Mouse (Mus musculus): ENCODE measurements around the gene F5.
A peak's percentile ranks its signal among the peaks of the same experiment; 100 is the strongest.

Gene F5

DNA sequence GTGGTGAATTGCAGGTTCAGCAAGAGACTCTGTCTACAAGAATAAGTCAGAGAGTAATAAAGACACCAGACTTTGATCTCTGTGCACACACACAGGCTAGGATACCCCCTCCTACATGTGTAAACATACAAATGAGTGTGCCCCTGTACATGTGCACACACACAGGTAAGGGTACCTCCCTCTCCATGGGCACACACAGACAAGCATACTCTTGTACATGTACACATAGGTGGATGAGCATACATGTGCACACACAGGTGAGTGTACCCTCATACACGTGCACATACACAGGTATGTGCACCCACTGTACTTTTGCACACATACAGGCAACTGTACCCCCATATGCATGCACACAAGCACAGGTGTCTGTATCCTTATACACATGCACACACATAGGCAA lies 81.8 kb downstream of the F5 start:
- DNase-seq (ENCODE audit: low spot score in 2 of 2) = no peak

DNA sequence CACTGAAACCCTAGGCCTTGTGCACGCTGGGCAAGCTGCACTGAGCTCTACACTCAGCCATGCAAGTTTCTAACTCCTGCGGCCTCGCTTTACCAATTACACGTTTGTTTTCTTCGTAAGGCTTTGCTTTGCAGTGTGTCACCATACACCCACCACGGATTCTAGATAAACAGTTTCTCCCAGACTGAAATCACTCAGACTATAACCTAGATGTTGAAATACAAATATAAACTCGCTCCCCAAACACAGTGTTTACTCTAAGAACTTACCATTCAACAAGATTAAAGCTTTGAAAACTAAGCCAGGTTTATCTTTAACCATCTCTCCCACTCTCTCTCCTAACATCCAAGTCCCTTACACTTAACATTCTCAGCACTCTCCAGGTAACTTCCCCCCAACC lies 83.4 kb downstream of the F5 start:
- DNase-seq (ENCODE audit: low spot score in 2 of 2) = no peak

DNA sequence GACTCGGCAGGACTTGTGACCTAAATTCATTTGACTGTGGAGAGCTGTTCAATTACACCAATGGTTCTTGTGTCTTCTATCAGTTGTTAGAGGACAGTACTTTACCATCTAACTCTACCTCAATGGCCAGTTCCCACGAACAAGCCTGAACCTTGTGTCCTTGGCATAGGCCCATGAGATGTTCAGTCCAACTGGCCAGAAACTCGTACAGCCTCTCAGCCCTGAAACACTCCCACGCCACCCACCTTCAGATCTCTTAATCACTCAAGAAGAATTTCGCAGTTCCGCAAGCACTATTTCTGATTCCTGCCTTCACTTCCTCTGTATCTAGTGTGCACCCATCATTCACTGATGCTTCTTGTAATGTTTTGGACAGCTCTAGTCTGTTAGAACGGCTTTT lies 84.4 kb downstream of the F5 start:
- DNase-seq (ENCODE audit: low spot score in 2 of 2) = peak in 1 of 2 experiments; percentile 58

DNA sequence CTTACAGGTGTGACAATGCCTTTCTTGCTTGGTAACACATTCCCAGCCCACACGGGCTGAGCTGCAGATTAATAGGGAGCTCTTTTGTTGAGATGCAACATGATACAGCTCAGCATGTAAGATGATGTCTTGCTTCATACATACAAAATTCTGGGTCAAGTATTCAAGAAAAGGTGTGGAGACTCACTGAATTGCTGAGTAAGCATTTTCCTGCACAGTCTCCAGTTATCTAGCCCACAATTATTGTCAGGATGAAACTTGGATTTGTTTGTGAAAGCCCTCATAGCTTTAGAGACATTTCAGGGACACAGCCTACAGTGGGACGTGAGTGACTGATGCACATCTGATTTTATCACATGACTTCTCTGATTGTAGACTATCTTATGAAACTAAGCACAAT lies 89.9 kb downstream of the F5 start:
- no peak for DNase-seq (ENCODE audit: low spot score in 2 of 2)

DNA sequence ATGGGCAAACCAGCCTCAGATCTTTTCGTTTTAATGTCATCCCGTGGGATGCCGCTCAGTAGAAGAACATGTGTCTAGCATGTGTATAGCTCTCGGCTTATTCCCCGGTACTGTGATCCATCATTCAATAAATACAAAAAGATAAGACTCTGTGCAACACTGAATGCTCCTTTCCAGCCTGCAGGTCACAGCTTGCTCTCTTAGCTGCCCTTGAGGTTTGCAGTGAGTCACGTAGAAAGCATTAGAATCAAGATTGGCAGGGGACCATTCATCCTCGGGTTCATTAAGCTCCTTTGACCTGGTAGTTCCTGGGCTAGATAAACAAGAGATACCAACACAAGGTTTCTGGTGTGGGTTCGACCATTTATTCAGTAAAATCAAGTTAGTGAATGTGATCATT lies 91.2 kb downstream of the F5 start:
- peak in 1 of 2 experiments; percentile 34 for DNase-seq (ENCODE audit: low spot score in 2 of 2)

DNA sequence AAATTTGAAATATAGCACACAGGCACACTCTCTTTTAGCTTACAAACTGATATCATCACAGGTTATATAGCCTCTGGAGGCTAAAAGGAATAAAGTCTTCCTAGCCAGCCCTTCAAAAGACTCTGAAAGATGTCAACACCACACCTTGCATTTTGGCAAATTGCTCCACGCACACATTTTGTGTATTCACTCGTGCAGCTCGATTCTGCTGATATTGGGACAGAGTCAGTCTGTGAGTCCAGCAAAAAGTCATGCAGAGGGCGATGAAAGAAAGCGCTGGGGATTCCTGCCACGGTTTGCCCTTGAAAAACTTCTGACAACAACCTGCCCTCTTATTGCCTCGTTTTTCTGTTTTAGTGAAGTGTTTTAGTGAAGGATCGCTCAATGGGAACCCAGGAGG lies 95.8 kb downstream of the F5 start:
- DNase-seq (ENCODE audit: low spot score in 2 of 2) = no peak

DNA sequence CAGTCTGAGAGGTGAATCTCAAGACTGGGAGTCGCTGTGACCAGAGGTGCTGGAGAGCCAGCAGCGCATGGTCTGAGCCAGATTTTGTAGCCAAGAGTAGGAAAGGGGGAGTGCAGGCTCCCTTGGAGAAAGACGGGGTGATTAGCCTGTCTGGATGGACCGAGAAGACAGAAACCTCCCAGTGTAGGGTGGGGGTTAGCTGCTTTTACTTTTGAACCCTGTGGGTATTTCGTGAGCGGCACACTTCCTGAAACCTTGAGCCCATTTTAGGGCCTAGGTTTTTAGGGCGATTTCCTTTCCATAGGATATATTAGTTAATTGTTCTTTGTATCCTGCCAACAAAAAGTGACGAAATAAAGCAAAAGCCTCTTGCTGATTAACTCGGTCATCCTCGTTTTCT lies 96.3 kb downstream of the F5 start:
- peak in 1 of 2 experiments; percentile 27 for DNase-seq (ENCODE audit: low spot score in 2 of 2)

DNA sequence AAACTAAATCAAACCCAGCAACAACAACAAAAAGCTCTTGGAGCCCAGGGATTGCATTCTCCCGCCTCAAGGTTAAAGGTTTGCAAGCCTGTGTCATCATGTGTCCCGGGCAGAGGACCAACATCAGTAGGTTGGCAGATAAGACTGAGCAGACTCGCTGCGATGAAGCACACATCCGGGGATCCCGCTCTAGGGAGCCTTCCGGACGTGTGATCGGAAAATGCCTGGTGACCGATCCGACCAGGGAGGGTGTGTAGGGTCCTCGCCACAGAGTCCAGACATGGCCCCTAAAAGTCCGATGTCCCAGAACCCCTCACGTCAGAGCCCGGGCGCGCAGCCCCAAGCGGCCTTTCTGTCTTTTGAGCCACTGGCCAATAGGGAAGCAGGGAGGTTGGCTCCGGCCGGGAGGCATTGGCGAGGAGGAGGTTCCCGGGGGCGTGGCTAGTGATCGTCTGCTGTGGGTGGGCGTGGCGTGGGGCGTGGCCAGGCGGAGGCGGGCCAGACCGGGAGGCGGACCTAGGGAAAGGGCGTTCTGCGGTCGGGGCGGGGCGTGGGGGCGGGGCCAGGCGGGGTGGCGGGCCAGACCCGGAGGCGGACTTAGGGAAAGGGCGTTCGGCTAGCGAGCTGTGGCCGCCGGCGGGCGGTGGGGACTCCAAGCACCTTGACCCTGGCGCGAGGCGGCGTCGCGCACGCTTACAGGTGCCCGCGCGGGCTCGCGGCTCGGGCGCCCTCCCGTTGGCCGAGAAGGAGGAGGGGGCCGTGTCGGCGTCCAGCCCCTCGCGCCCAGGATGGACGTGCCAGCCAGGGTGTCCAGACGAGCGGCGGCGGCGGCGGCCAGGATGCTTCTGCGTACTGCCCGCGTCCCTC lies 97.1 kb downstream of the F5 start, which contains the start of gene Slc19a2:
Slc19a2 (plus strand) TSS at position 582 of the 867 bp plus-strand sequence.
- DNase-seq (ENCODE audit: low spot score in 2 of 2) = peak; percentile 94 to 98

DNA sequence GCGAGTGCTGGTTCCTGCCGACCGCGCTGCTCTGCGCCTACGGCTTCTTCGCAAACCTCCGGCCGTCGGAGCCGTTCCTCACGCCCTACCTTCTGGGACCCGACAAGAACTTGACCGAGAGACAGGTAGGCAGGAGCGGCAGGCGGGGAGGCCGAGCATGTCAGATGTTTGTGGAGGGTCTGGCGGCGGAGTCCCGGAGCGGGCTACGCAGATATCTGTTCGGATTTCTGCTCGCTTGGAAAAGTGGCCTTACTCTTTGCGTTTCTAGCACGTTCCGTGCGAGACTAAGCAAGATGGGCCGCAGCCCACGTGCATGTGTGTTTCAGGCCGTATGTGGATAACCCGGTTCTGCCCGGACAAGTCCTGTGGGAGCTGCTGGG lies 97.7 kb downstream of the F5 start:
- DNase-seq (ENCODE audit: low spot score in 2 of 2) = no peak

DNA sequence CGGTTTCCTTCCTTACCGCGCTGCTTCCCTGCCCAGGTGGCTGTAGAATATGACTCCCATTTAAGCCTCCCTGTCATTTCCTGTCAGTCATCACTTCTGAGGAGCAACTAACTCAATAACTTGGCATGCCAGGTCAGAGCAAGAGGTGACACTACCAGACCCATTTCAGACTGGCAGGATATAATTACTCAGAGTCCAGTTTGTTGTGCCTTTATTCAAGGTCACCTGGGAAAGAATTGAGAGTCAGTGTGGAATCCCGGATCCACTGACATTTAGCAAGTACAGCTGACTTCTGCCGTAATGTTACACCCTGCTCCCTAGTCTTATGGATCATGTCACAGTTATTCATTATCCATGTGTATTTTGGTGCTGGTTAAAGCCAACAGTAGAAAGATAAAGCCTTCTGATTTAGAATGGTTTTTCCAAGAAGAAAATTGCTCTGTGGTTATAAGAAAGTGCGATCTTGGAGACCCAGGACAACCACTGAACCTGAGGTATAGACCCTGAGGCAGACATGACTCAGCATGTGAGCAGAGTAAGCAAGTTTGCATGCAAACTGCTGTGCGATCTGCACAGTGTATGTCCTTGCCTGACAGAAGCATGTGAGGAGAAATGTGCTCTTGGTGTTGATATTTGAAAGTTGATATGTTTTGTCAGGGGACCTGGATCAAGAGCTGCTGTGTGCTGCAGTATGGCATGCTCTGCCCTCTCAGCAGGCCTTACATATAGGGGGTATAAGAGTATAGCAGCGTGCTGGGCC lies 98.9 kb downstream of the F5 start:
- DNase-seq (ENCODE audit: low spot score in 2 of 2) = no peak

DNA sequence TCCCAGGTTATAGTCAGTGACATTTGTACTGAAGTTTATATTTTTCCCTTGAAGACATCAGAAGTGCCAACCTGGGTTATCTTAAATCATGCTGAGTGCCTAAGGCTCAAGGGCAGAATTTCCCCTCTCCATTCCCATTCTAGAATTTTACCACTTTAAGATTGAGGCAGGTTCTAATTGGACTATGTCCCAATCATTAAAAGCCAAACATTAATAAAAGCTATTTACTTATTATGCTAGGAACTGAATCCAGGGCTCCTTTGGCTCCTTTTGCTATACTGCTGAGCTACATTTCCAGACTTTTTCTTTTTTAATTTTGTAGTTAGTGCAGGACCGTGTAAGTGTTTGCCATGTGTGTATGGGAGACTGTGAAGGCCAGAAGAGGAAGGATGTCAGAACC lies 99.8 kb downstream of the F5 start:
- DNase-seq (ENCODE audit: low spot score in 2 of 2) = no peak

DNA sequence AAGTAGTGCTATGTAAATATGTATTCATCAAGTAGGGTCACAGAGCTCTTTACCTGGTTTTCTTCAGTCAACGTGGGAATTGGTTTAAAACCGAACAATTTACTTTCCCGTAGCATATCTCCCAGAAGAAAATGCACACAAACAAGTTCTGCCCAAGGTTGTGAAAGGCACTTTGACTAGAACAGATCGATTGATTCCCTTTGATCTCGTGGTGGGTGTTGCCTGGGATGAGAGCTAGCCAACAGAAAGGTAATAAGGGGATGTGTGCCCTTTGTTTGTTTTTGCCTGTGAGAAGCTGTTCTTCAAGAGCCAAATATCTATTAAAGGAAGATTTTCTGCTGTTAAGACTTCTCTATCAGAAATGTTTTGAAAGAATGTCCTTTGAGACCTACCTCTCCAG lies 100.9 kb downstream of the F5 start:
- DNase-seq (ENCODE audit: low spot score in 2 of 2) = no peak

DNA sequence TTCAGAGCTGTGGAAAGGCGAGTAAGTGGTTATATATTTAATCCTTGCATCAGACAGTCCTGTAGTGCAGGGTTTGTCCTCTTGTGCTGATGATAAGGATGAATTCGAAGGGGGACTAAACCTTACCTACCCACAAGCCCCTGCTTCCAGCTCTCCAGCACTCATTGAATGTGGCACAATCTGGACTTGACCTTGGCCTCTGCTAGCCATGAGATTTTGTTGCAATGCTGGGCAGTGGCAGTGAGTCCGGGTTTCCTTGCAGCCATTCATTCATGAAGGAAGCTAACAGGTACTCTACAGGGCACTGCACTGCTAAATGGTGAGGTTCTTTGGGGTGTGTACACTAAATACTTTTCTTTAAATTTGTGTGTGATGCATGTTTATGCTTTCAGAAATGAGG lies 103.2 kb downstream of the F5 start:
- no peak for DNase-seq (ENCODE audit: low spot score in 2 of 2)

DNA sequence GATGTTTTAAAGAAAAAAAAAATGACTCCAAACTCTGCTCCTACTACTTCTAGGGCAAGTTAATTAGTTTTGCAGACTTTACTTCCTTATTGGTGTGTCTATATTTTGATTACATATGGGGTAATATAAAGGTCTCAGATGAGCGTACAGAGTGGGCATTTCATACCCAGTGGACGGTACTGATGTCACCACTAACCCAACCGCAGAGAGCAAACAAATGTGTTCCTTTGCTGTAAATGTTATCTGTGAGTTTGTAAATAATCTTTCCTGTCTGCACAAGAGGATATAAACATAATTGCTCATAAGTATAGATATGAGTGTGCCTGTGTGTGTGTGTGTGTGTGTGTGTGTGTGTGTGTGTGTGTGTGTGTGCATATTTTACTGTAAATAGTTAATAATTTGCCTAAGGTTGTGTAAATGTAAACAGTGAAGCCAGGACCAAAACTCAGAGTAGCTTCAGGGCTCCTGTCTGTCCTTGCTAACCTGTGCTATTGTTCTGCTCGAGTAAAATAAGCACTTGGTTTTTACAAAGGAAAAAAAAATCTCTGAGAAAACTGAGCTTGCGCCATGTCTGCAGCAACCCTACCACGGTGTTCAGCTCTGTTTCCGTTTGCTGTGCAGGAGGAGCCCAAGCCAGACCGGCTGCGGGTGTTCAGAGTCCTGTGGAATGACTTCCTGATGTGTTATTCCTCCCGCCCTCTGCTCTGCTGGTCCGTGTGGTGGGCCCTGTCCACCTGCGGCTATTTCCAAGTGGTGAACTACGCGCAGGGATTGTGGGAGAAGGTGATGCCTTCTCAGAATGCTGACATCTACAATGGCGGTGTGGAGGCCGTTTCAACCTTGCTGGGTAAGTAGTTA lies 108.8 kb downstream of the F5 start:
- no peak for DNase-seq (ENCODE audit: low spot score in 2 of 2)

DNA sequence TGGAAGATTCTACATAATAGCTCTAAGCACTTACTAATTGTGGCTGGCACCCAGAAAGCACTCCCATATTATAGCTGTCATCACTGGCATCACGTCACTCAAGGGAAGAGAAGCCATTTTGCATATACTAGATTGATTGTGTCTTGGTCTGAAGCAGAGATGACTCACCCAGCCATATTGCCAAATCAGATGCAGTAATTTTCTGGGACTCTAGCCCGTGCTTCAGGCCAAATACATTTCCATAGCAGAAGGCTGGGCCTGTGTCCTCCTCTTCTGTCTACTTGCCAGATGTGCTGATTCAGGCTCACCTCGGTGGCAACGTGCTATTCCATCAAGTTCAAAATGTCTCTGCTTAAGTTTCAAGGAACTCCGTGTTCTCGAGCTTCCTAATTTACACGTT lies 109.9 kb downstream of the F5 start:
- DNase-seq (ENCODE audit: low spot score in 2 of 2) = peak in 1 of 2 experiments; percentile 44
